Mouse (Mus musculus): ENCODE results near the gene Stmn1.

Stmn1 gene

GRCm38 (mm10) chr4:134514309-134514930, 46.3 kb downstream of the Stmn1 start:
- DNase-seq (ENCODE audit: low spot score), result no peak

- no peak for DNase-seq (ENCODE audit: low spot score)
Observed at GRCm38 (mm10) chr4:134515614-134516013, 47.5 kb downstream of the Stmn1 start.

GRCm38 (mm10) chr4:134516981-134517380, 48.9 kb downstream of the Stmn1 start:
- DNase-seq (ENCODE audit: low spot score), result no peak

DNA sequence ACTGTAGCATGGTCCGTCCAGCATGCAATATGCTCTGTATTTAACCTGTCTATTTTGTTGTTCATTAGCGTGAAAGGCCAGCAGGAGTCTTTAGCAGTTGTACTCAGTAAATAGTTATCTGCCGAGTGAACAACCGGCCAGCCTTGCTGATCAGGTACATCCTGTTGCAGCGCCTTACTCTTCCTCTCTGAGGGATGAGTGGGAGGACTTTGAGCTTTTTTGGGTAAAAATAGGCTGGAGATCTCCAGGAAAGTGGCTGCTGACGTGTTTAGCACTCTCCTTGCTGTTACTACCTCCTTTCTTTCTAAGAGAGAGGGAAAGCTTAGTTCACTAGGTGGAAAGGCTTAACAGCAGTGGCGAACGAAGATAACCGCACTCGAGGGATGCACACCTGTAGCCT, 49.6 kb downstream of the Stmn1 start:
- no peak for DNase-seq (ENCODE audit: low spot score)

- no peak for DNase-seq (ENCODE audit: low spot score)
Observed at GRCm38 (mm10) chr4:134518541-134518940, 50.4 kb downstream of the Stmn1 start.

GRCm38 (mm10) chr4:134519281-134519680, 51.2 kb downstream of the Stmn1 start:
- DNase-seq (ENCODE audit: low spot score), result no peak

All from layer of hippocampus, adult 9-10 months (tissue).